Mouse (Mus musculus) neutrophil, adult 59 days (primary cell): ENCODE data around the gene Slc38a4. TPM values are rescaled to one million over a fixed set of nuclear protein-coding genes. Genes with fewer than 3 reads are reported as not detected.

Source experiments
- total RNA-seq, 2 experiments: library from RNA; stranded (reverse); gene quantifications; 1 replicate in 1 of 2; 2 replicates in 1 of 2; pipeline ENCODE4 v1.2.4; 2023

Gene Slc38a4
- total RNA-seq = not detected

DNA sequence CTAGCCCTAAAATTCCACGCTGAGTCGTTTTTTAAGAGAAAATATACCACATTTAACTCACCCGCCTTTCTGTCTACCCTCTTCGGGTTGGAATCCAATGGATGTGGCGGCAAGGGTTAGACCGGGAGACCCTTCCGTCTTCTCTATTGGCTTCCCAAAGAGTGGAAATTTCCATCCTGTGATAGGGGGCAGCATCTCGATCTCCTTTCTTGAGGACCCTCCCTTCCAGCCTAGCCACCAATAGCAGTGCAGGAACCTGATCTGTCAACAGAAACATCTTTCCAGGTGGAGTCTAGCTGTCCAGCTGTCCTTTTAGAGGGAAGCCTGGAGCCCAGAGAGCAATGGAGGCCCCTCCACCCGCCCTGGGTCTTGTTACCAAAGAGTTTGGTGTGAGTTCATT is at the start of gene Slc38a4:
Gene Slc38a4, minus strand, starts transcription at position 163 of the 400 bp plus-strand sequence.

Other genes with a start within 250 kb of the Slc38a4 start
- gene Pced1b, start 191.2 kb upstream of the Slc38a4 start, total RNA-seq = 10 to 100 TPM; 12.8 to 16.9 TPM
- 1 to 10 TPM in 1 of 2 experiments, under 1 TPM in 1; 0.64 to 1.9 TPM for gene Amigo2, start 191.3 kb upstream of the Slc38a4 start, total RNA-seq